Mouse (Mus musculus) bone marrow, adult 2 months (tissue): ENCODE results near the gene 5730455P16Rik. TPM values are rescaled to one million over a fixed set of nuclear protein-coding genes. Genes with fewer than 3 reads are reported as not detected.
"Not testable (repeated sequence)": the region's sequence is repeated elsewhere in the genome, so short reads cannot be mapped to it uniquely, and the experiment has no call there.

Source experiments
- H3K27ac ChIP-seq: fragments of 200-500 bp; 2 replicates; pipeline ENCODE4 v1.5.1; 2012; ENCODE audit warnings: low read depth, mild to moderate bottlenecking, control low read depth, inconsistent platforms, low read length; ENCODE audit not compliant: control insufficient read depth, poor library complexity, insufficient read depth
- H3K4me1 ChIP-seq: fragments of 200-500 bp; 2 replicates; pipeline ENCODE4 v1.6.1; 2011; ENCODE audit warnings: low read length; ENCODE audit not compliant: control insufficient read depth, insufficient read depth
- H3K4me3 ChIP-seq: fragments of 200-500 bp; replicated peaks from 2 replicates; pipeline ENCODE3; 2011; ENCODE audit warnings: mild to moderate bottlenecking, low read depth, low read length, control low read depth; ENCODE audit not compliant: control insufficient read depth
- CTCF ChIP-seq: fragments of 200-500 bp; IDR thresholded peaks from 2 replicates; pipeline ENCODE4 v1.5.1; 2011; ENCODE audit warnings: low read length, control low read depth; ENCODE audit not compliant: control insufficient read depth, insufficient read depth
- POLR2A ChIP-seq: fragments of 200-500 bp; IDR thresholded peaks from 2 replicates; pipeline ENCODE4 v1.6.1; 2011; ENCODE audit warnings: low read depth, mild to moderate bottlenecking, control low read depth, low read length, borderline replicate concordance; ENCODE audit not compliant: control insufficient read depth
- WGBS: fragments of 180-500 bp; shearing (Covaris S2); methylation state at CpG from one replicate; pipeline ENCODE4 v1.1.7; 2018; 5-methylcytosine and 5-hydroxymethylcytosine counted together
- polyA plus RNA-seq: library from polyadenylated mRNA; stranded (reverse); fragments of >200 nt; gene quantifications from 2 replicates; pipeline ENCODE4 v1.2.4, GENCODE M21; 2011; ENCODE audit warnings: low replicate concordance; ENCODE audit not compliant: missing spikeins, insufficient read depth, insufficient read length

Gene 5730455P16Rik
- 27.9 and 42.0 TPM in 2 replicates for polyA plus RNA-seq

GRCm38 (mm10) chr11:80377712-80378451 is at the start of gene 5730455P16Rik:
Gene 5730455P16Rik (minus strand): TSS chr11:80378034.
- Histone ChIP-seq H3K4me1 (no peaks in the 10 kb centered on the region; the same call in 1 of the 2 replicates), H3K27ac (peak within 1 kb of the TSS; percentile 87), H3K4me3 (peak within 1 kb of the TSS; percentile 93)
- TF ChIP-seq CTCF: no peak
- peak; percentile 68; the same call in 1 of the 2 replicates for TF ChIP-seq POLR2A
- WGBS: under 1% methylated on average over 43 of the region's 43 CpGs

DNA sequence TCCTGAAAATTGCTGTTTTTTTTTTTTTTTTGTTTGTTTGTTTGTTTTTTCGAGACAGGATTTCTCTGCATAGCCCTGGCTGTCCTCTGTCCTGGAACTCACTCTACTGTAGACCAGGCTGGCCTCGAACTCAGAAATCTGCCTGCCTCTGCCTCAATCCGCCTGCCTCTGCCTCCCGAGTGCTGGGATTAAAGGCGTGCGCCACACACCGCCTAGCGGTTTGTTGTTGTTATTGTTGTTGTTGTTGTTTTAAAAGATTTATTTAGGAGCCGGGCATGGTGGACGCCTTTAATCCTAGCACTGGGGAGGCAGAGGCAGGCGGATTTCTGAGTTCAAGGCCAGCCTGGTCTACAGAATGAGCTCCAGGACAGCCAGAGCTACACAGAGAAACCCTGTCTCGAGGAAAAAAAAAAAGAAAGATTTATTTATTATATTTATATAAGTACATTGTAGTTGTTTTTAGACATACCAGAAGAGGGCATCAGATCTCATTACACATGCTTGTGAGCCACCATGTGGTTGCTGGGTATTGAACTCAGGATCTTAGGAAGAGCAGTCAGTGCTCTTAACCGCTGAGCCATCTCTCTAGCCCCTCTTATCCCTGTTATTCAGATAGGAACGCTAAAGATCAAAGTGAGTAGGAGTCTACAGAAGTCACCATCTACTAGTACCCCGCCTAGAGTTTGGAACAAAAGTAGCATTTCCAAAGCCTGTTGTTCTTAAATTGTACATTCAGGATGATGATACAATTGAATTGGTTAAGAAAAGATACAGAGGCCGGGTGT is 48.4 kb upstream of the 5730455P16Rik start:
- H3K4me3 ChIP-seq, H3K27ac ChIP-seq, H3K4me1 ChIP-seq: not testable (repeated sequence)
- 78% methylated on average over 16 of the region's 16 CpGs for WGBS

DNA sequence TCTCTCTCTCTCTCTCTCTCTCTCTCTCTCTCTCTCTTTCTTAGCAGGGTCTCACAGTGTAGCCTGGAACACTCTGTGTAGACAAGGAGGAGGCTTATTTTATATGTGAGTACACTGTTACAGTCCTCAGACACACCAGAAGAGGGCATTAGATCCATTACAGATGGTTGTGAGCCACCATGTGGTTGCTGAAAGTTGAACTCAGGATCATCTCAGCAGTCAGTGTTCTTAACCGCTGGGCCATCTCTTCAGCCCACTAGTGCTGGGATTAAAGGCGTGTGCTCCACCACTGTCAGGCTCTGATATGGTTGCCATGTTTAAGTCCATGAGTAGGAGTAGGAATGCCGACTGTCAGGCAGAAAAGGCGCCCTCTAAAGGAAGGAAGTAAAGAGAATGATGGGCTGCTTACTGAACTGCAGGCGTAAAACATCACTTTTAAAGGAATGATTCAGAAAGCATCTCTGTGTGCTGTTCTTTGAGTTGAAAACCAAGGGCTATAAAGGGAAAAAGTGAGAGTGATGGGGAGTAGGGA is 47.5 kb upstream of the 5730455P16Rik start:
- no peak for TF ChIP-seq POLR2A
- no peak for TF ChIP-seq CTCF
- no peak overlapping the region for H3K4me3 ChIP-seq
- WGBS: 60% methylated on average over 5 of the region's 5 CpGs
- no peak overlapping the region for H3K27ac ChIP-seq
- no peaks in the 10 kb centered on the region for H3K4me1 ChIP-seq

- Histone ChIP-seq H3K27ac (no peak overlapping the region), H3K4me3 (no peak overlapping the region), H3K4me1 (peaks cover 2% of the 10 kb centered on the region; the same call in 1 of the 2 replicates)
- 58% methylated on average over 2 of the region's 2 CpGs for WGBS
- TF ChIP-seq CTCF: no peak
These were observed 46.9 kb upstream of the 5730455P16Rik start for GRCm38 (mm10) chr11:80424691-80425090.

DNA sequence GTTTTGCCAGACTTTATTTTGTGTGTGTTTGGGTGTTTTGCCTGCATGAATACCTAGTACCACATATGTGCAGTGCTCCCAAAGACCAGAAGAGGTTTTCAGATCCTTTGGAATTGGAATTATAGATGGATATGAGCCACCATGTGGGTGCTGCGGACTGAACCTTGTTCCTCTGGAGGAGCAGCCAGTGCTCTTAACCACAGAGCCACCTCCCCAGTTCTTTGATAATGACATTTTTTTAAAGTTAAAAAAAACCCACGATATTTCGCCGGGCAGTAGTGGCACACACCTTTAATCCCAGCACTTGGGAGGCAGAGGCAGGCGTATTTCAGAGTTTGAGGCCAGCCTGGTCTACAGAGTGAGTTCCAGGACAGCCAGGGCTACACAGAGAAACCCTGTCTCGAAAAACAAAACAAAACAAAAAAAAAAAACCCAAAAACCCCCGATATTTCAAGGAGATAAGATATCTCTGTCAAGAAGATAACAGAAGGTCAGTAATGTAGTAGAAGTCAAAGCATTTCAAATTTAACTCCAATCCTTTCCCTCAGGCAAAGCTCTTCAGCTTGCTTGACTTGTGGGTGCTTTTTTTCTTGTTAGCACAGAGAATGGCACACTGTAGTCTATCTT is 43.7 kb upstream of the 5730455P16Rik start:
- TF ChIP-seq POLR2A: no peak
- no peak for TF ChIP-seq CTCF
- 66% methylated on average over 7 of the region's 7 CpGs for WGBS
- Histone ChIP-seq H3K4me1 (peaks cover 2% of the 10 kb centered on the region; the same call in 1 of the 2 replicates), H3K27ac (no peak overlapping the region), H3K4me3 (no peak overlapping the region)

GRCm38 (mm10) chr11:80420202-80420984 is 42.6 kb upstream of the 5730455P16Rik start:
- WGBS: 33% methylated on average over 2 of the region's 2 CpGs
- Histone ChIP-seq H3K4me3 (no peak overlapping the region), H3K4me1 (peaks cover 2% of the 10 kb centered on the region; the same call in 1 of the 2 replicates), H3K27ac (no peak overlapping the region)
- no peak for TF ChIP-seq CTCF
- TF ChIP-seq POLR2A: no peak

- WGBS: 70% methylated on average over 1 of the region's 1 CpGs
- H3K4me1 ChIP-seq: peaks cover 2% of the 10 kb centered on the region; the same call in 1 of the 2 replicates
These were observed 41.9 kb upstream of the 5730455P16Rik start for GRCm38 (mm10) chr11:80419743-80420142.

More at GRCm38 (mm10) chr11:80419743-80420142, 41.9 kb upstream of the 5730455P16Rik start:
- no peak for TF ChIP-seq POLR2A
- no peak for TF ChIP-seq CTCF
- H3K27ac ChIP-seq: no peak overlapping the region
- H3K4me3 ChIP-seq: no peak overlapping the region
